ENCODE assay signal across 16 mouse cellular contexts in the genomic region with DNA sequence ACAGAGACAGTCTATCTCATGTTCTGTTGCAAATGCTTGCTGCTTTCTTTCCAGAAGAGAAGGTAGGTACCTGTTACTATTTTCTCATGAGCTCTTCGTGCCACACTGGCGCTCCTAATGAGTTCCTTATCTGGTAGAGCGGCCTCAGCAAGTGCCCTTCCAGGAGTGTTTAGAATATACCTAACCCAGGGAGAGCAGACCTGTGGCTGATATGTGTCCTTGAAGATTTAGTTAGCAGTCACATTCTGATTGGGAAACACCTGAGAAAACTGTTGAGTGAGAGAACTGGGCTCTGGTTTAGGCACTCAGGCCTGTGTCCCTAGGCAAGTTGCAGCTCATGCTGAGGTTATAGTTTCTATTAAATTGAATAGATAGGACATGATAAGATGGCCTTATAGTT. TPM values are rescaled to one million over a fixed set of nuclear protein-coding genes. Genes with fewer than 3 reads are reported as not detected.
DNase-seq lines count a peak whose midpoint lies in the region; ATAC-seq and TF ChIP-seq lines count a peak whose summit lies in the region.
"Had no signal": no experiment of that assay in that cellular context is flagged by ENCODE, and none has a peak within 500 bp of the region (broad histone marks: within the 10 kb centered on the region; RNA-seq: fewer than 3 reads in every experiment).

No protein-coding gene starts in this region.

- no peak for ATAC-seq in liver, embryonic 14.5 days (ENCODE audit: insufficient read depth)

- H3K36me3 ChIP-seq in liver, embryonic 14.5 days (replicated peaks; ENCODE audit: control insufficient read depth, insufficient read depth, low read depth): no peaks in the 10 kb centered on the region; the same call in 1 of the 2 replicates
- H3K36me3 ChIP-seq: embryonic facial prominence, embryonic 10.5 days; forebrain, embryonic 10.5 days had no signal

- peak overlapping the region; percentile 73 for H3K27ac ChIP-seq in gastrocnemius, adult 2 months
- H3K27ac ChIP-seq in layer of hippocampus, adult 2 months: peak overlapping the region; percentile 85
- peak overlapping the region; percentile 15; the same call in 1 of the 2 replicates for H3K27ac ChIP-seq in bone marrow, adult 2 months (ENCODE audit: control insufficient read depth, insufficient read depth, low read depth, low read length, poor library complexity)
- peak overlapping the region; percentile 86 for H3K27ac ChIP-seq in liver, embryonic 14.5 days

- H3K4me3 ChIP-seq in gastrocnemius, adult 2 months: no peak overlapping the region
- H3K4me3 ChIP-seq in layer of hippocampus, adult 2 months: no peak overlapping the region
- no peak overlapping the region for H3K4me3 ChIP-seq in bone marrow, adult 2 months (replicated peaks; ENCODE audit: control insufficient read depth, low read depth, low read length)
- no peak overlapping the region for H3K4me3 ChIP-seq in liver, embryonic 14.5 days (ENCODE audit: insufficient read depth in 1 of 2, low read depth in 2 of 2, low read length in 2 of 2)
- H3K4me3 ChIP-seq: embryonic facial prominence, embryonic 10.5 days; forebrain, embryonic 10.5 days had no signal

- peak overlapping the region; percentile 61 for H3K4me2 ChIP-seq in liver, embryonic 14.5 days (ENCODE audit: low read depth)
- H3K4me2 ChIP-seq: lung, embryonic 14.5 days had no signal

- no peaks in the 10 kb centered on the region for H3K9me3 ChIP-seq in liver, embryonic 14.5 days (ENCODE audit: control insufficient read depth, low read length)
- H3K9me3 ChIP-seq: embryonic facial prominence, embryonic 10.5 days; forebrain, embryonic 10.5 days had no signal

- no peak for DNase-seq in gastrocnemius, adult 2 months
- DNase-seq in gastrocnemius, postnatal 14 days: no peak
- no peak for DNase-seq in layer of hippocampus, adult 2 months (ENCODE audit: low spot score in 2 of 2)
- no peak for DNase-seq in layer of hippocampus, postnatal 14 days (ENCODE audit: low spot score in 2 of 2)
- DNase-seq in liver, embryonic 14.5 days (ENCODE audit: low read depth in 3 of 3, low spot score in 3 of 3): no peak
- no peak for DNase-seq in adrenal gland, postnatal 14 days
- DNase-seq in cerebellum, postnatal 14 days: no peak
- DNase-seq: kidney, postnatal 10 days; lung, embryonic 14.5 days; thymus, postnatal 36 days had no signal

- intact Hi-C loops in gastrocnemius, adult 2 months (cut with DNase I): no loop called here
- intact Hi-C loops in gastrocnemius, postnatal 14 days (cut with DNase I; ENCODE audit: low total_unique reads): no loop called here

- peak overlapping the region; percentile 38 for H3K9ac ChIP-seq in liver, embryonic 14.5 days (replicated peaks)
- H3K9ac ChIP-seq: lung, embryonic 14.5 days had no signal

- peaks cover 6% of the 10 kb centered on the region for H3K4me1 ChIP-seq in bone marrow, adult 2 months (ENCODE audit: control insufficient read depth, insufficient read depth, low read length)
- H3K4me1 ChIP-seq in liver, embryonic 14.5 days (replicated peaks; ENCODE audit: control insufficient read depth in 2 of 2, insufficient read depth in 2 of 2, low read length in 1 of 2): peaks cover 74 to 80% of the 10 kb centered on the region in 2 experiments

- WGBS in bone marrow, adult 2 months: 51% methylated on average over 3 of the region's 3 CpGs
- WGBS in liver, embryonic 14.5 days (ENCODE audit: insufficient replicate concordance): 18% methylated on average over 3 of the region's 3 CpGs

- no peak for TF ChIP-seq EP300 in liver, embryonic 14.5 days (IDR thresholded peaks at IDR 0.05; ENCODE audit: low read depth)

- H3K27me3 ChIP-seq in liver, embryonic 14.5 days (ENCODE audit: control insufficient read depth, insufficient read depth, low read length): no peaks in the 10 kb centered on the region

- no peak for TF ChIP-seq CTCF in gastrocnemius, adult 2 months (IDR thresholded peaks at IDR 0.05)
- no peak for TF ChIP-seq CTCF in layer of hippocampus, adult 2 months (conservative IDR thresholded peaks at IDR 0.05)
- TF ChIP-seq CTCF in bone marrow, adult 2 months (IDR thresholded peaks at IDR 0.05; ENCODE audit: control insufficient read depth, insufficient read depth, low read length): no peak
- no peak for TF ChIP-seq CTCF in liver, embryonic 14.5 days (IDR thresholded peaks at IDR 0.05; ENCODE audit: low read depth)

- no peak for TF ChIP-seq POLR2A in bone marrow, adult 2 months (IDR thresholded peaks at IDR 0.05; ENCODE audit: borderline replicate concordance, control insufficient read depth, low read depth, low read length)

RNA-seq across cellular contexts. Expression of a gene that starts 25.6 kb away (rescaled TPM):
- total RNA-seq in gastrocnemius, adult 2 months (2021): 10 to 100 TPM; 37.7 to 41.1 TPM
- total RNA-seq in gastrocnemius, postnatal 14 days (2021): 10 to 100 TPM; 27.8 to 28.7 TPM
- total RNA-seq in layer of hippocampus, adult 2 months (2021): 10 to 100 TPM; 71.6 to 72.1 TPM
- total RNA-seq in layer of hippocampus, postnatal 14 days (2021): 10 to 100 TPM; 54.3 TPM
- 10.0 and 17.3 TPM in 2 replicates for polyA plus RNA-seq in bone marrow, adult 2 months (2011; ENCODE audit: insufficient read depth, insufficient read length, low replicate concordance, missing spikeins)
- 11.0 and 11.1 TPM in 2 replicates for polyA plus RNA-seq in liver, embryonic 14.5 days (2012; rRNA removed)
- 11.6 and 13.9 TPM in 2 replicates for polyA plus RNA-seq in liver, embryonic 14.5 days (2014; fragmentation: Nextera tagmentation; extraction: Ambion mirVana)
- total RNA-seq in adrenal gland, postnatal 14 days (2021): 47.4 and 49.9 TPM in 2 replicates

RNA-seq across cellular contexts. Expression of a gene that starts 55.4 kb away (rescaled TPM):
- not detected for total RNA-seq in gastrocnemius, adult 2 months (2021)
- under 1 TPM in 1 of 2 experiments, not detected in 1; 0.07 TPM for total RNA-seq in gastrocnemius, postnatal 14 days (2021)
- 10 to 100 TPM; 18.4 to 18.6 TPM for total RNA-seq in layer of hippocampus, adult 2 months (2021)
- total RNA-seq in layer of hippocampus, postnatal 14 days (2021): 10 to 100 TPM; 18.5 to 18.7 TPM
- polyA plus RNA-seq in bone marrow, adult 2 months (2011; ENCODE audit: insufficient read depth, insufficient read length, low replicate concordance, missing spikeins): not detected in 2 replicates
- 0.01 TPM in 1 of 2 replicates, not detected in the other for polyA plus RNA-seq in liver, embryonic 14.5 days (2012; rRNA removed)
- not detected in 2 replicates for polyA plus RNA-seq in liver, embryonic 14.5 days (2014; fragmentation: Nextera tagmentation; extraction: Ambion mirVana)
- total RNA-seq in adrenal gland, postnatal 14 days (2021): not detected in 2 replicates
- total RNA-seq: adrenal gland, adult 18-20 months; hematopoietic stem cell, adult 5-6 weeks had no signal
- polyA plus RNA-seq: C2C12 had no signal

Comparison
In these comparisons a context has a peak if more than half of its experiments do, and no peak if none do; other contexts are left out.
1. H3K27ac ChIP-seq: peak in every context shown above with its lines; median percentile 86 in liver, embryonic 14.5 days; 85 in layer of hippocampus, adult 2 months; 73 in gastrocnemius, adult 2 months; 15 in bone marrow, adult 2 months.
2. RNA of a gene that starts 55.4 kb away (total RNA-seq): 18.5 to 18.7 TPM in layer of hippocampus, postnatal 14 days and 18.4 to 18.6 TPM in layer of hippocampus, adult 2 months; 0.07 TPM in gastrocnemius, postnatal 14 days, not detected in adrenal gland, postnatal 14 days and not detected in gastrocnemius, adult 2 months; every median in the first group is over 10 times any median in the second.